Mouse (Mus musculus): ENCODE data around the gene Btbd35f28. TPM values are rescaled to one million over a fixed set of nuclear protein-coding genes. Genes with fewer than 3 reads are reported as not detected.
"Not testable (repeated sequence)": the region's sequence is repeated elsewhere in the genome, so short reads cannot be mapped to it uniquely, and the experiment has no call there.

The Btbd35f28 gene
- not detected in 2 replicates for polyA plus RNA-seq (2012; rRNA removed)

DNA sequence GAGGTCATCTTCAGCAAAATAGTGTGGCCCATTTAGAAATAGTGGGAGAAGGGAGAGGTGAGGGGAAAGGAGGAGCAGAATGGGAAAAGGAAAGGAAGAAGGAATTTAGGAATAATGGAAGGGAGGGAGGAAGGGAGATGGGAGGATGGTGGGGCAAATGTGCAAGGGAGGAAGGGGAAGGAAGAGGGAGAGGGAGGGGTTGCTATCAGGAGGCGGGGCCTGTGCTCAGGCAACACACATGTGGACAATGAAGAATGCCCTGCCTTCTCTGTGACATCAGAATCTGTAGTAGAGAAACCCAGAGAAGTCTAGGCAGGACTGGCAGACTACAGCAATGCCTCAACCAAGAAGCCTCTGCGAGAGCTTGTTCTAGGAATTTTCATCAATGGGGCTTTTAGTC, at the start of gene Btbd35f28:
TSS of gene Btbd35f28 (plus strand) at position 301 of the 400 bp plus-strand sequence.
- 33% methylated on average over 1 of the region's 2 CpGs for WGBS
- H3K27me3 ChIP-seq (ENCODE audit: control insufficient read depth, insufficient read depth, low read length); H3K27ac ChIP-seq (ENCODE audit: insufficient read depth, low read depth, low read length); H3K36me3 ChIP-seq (ENCODE audit: control insufficient read depth, insufficient read depth, low read length); H3K4me3 ChIP-seq (ENCODE audit: low read depth, low read length); H3K4me1 ChIP-seq (ENCODE audit: control insufficient read depth, insufficient read depth, insufficient read length, low read length): not testable (repeated sequence)

Other genes with a start within 250 kb of the Btbd35f28 start
- not detected in 2 replicates for gene Btbd35f16, start 239.6 kb upstream of the Btbd35f28 start, polyA plus RNA-seq (2012; rRNA removed)
- gene Btbd35f3, start 158.9 kb upstream of the Btbd35f28 start, polyA plus RNA-seq (2012; rRNA removed), result not detected in 2 replicates
- gene Btbd35f20, start 94.7 kb downstream of the Btbd35f28 start, polyA plus RNA-seq (2012; rRNA removed), result not detected in 2 replicates
- gene Btbd35f17, start 174.1 kb downstream of the Btbd35f28 start, polyA plus RNA-seq (2012; rRNA removed), result not detected in 2 replicates